Mouse (Mus musculus) thymus, adult 2 months (tissue): ENCODE measurements at regions not wholly inside any gene's neighbourhood (a gene's known extent, or its start where the extent isn't known, plus 50 kb on each side); places are given as distances from the start of the nearest gene placed in this dataset.

Experiments
- CTCF ChIP-seq: fragments of 200-500 bp; IDR thresholded peaks from 2 replicates; pipeline ENCODE4 v1.5.1; 2012; ENCODE audit warnings: mild to moderate bottlenecking, control low read depth, low read length, moderate library complexity, borderline replicate concordance; ENCODE audit not compliant: control insufficient read depth, poor library complexity, insufficient read depth; ENCODE audit errors: extremely low read depth
- POLR2A ChIP-seq: fragments of 200-500 bp; IDR thresholded peaks from 2 replicates; pipeline ENCODE4 v1.6.1; 2012; ENCODE audit warnings: mild to moderate bottlenecking, low read length, control low read depth, moderate library complexity; ENCODE audit not compliant: control insufficient read depth, poor library complexity, insufficient read depth; ENCODE audit errors: extremely low read depth

- TF ChIP-seq POLR2A (no peak), CTCF (no peak)
Observed at GRCm38 (mm10) chr12:112376236-112376635, 113.0 kb upstream of the A530016L24Rik start.
